Mouse (Mus musculus): Measurements from ENCODE around the gene Rnf31. TPM values are rescaled to one million over a fixed set of nuclear protein-coding genes. Genes with fewer than 3 reads are reported as not detected.

Gene Rnf31
- polyA plus RNA-seq, 1 experiment from 2014 or later = 9.0 TPM

- Histone ChIP-seq H3K9me3 (replicated peaks) (no peaks in the 10 kb centered on the region), H3K27ac (peak within 1 kb of the TSS; percentile 90), H3K36me3 (peaks cover 26% of the 10 kb centered on the region), H3K9ac (peak within 1 kb of the TSS; percentile 92), H3K4me2 (peak within 1 kb of the TSS; percentile 92), H3K4me1 (replicated peaks) (peaks cover 48% of the 10 kb centered on the region), H3K4me3 (replicated peaks) (peak within 1 kb of the TSS; percentile 83), H3K27me3 (no peaks in the 10 kb centered on the region)
- ATAC-seq (ENCODE audit: low read depth) = peak; percentile 80
- peak; percentile 67 for DNase-seq
- WGBS (ENCODE audit: insufficient replicate concordance) = 1% methylated on average over 32 of the region's 32 CpGs
These were observed 13.4 kb upstream of the Rnf31 start, which contains the start of gene Psme1 for GRCm38 (mm10) chr14:55577871-55578667. Gene Psme1 (plus strand): TSS chr14:55578123.

GRCm38 (mm10) chr14:55578668-55579269 lies 12.7 kb upstream of the Rnf31 start:
- DNase-seq (peak; percentile 34), ATAC-seq (ENCODE audit: low read depth) (peak; percentile 54)
- peaks cover 31% of the 10 kb centered on the region for H3K36me3 ChIP-seq
- peak overlapping the region; percentile 92 for H3K4me2 ChIP-seq
- WGBS (ENCODE audit: insufficient replicate concordance) = 12% methylated on average over 6 of the region's 6 CpGs
- no peaks in the 10 kb centered on the region for H3K9me3 ChIP-seq (replicated peaks)
- H3K27ac ChIP-seq = peak overlapping the region; percentile 90
- peaks cover 55% of the 10 kb centered on the region for H3K4me1 ChIP-seq (replicated peaks)
- peak overlapping the region; percentile 83 for H3K4me3 ChIP-seq (replicated peaks)
- H3K27me3 ChIP-seq = no peaks in the 10 kb centered on the region
- peak overlapping the region; percentile 92 for H3K9ac ChIP-seq

GRCm38 (mm10) chr14:55579511-55580496 lies 11.7 kb upstream of the Rnf31 start:
- H3K4me1 ChIP-seq (replicated peaks) = peaks cover 66% of the 10 kb centered on the region
- H3K36me3 ChIP-seq = peaks cover 31% of the 10 kb centered on the region
- H3K4me2 ChIP-seq = peak overlapping the region; percentile 92
- 85% methylated on average over 23 of the region's 23 CpGs for WGBS (ENCODE audit: insufficient replicate concordance)
- no peaks in the 10 kb centered on the region for H3K9me3 ChIP-seq (replicated peaks)
- H3K4me3 ChIP-seq (replicated peaks) = peak overlapping the region; percentile 83
- ATAC-seq (ENCODE audit: low read depth) (no peak), DNase-seq (no peak)
- peak overlapping the region; percentile 90 for H3K27ac ChIP-seq
- peak overlapping the region; percentile 92; the same call in 1 of the 2 replicates for H3K9ac ChIP-seq
- no peaks in the 10 kb centered on the region for H3K27me3 ChIP-seq

GRCm38 (mm10) chr14:55580731-55581130 lies 10.8 kb upstream of the Rnf31 start:
- H3K4me1 ChIP-seq (replicated peaks) = peaks cover 65% of the 10 kb centered on the region
- ATAC-seq (ENCODE audit: low read depth) = no peak
- 90% methylated on average over 16 of the region's 16 CpGs for WGBS (ENCODE audit: insufficient replicate concordance)

GRCm38 (mm10) chr14:55581981-55582681 lies 9.4 kb upstream of the Rnf31 start:
- H3K4me3 ChIP-seq (replicated peaks) = no peak overlapping the region
- WGBS (ENCODE audit: insufficient replicate concordance) = 73% methylated on average over 9 of the region's 9 CpGs
- H3K27ac ChIP-seq = peak overlapping the region; percentile 20; the same call in 1 of the 2 replicates
- peaks cover 35% of the 10 kb centered on the region for H3K36me3 ChIP-seq
- H3K4me1 ChIP-seq (replicated peaks) = peaks cover 73% of the 10 kb centered on the region
- H3K9me3 ChIP-seq (replicated peaks) = no peaks in the 10 kb centered on the region
- H3K27me3 ChIP-seq = no peaks in the 10 kb centered on the region
- no peak for DNase-seq
- H3K9ac ChIP-seq = no peak overlapping the region
- no peak for ATAC-seq (ENCODE audit: low read depth)
- H3K4me2 ChIP-seq = no peak overlapping the region

More at GRCm38 (mm10) chr14:55580731-55581130, 10.8 kb upstream of the Rnf31 start:
- DNase-seq = no peak
- Histone ChIP-seq H3K27ac (peak overlapping the region; percentile 16; the same call in 1 of the 2 replicates), H3K4me3 (replicated peaks) (no peak overlapping the region), H3K27me3 (no peaks in the 10 kb centered on the region), H3K36me3 (peaks cover 31% of the 10 kb centered on the region), H3K9ac (no peak overlapping the region), H3K4me2 (no peak overlapping the region), H3K9me3 (replicated peaks) (no peaks in the 10 kb centered on the region)

GRCm38 (mm10) chr14:55584303-55584701 lies 7.2 kb upstream of the Rnf31 start:
- 22% methylated on average over 5 of the region's 5 CpGs for WGBS (ENCODE audit: insufficient replicate concordance)

GRCm38 (mm10) chr14:55584702-55585565 lies 6.6 kb upstream of the Rnf31 start, which contains the start of gene Emc9:
Gene Emc9 (minus strand): TSS chr14:55585302.
- DNase-seq (peak; percentile 89), ATAC-seq (ENCODE audit: low read depth) (peak; percentile 95)
- Histone ChIP-seq H3K4me2 (peak within 1 kb of the TSS; percentile 97), H3K4me1 (replicated peaks) (peaks cover 72% of the 10 kb centered on the region), H3K27ac (peak within 1 kb of the TSS; percentile 96), H3K9ac (peak within 1 kb of the TSS; percentile 85), H3K9me3 (replicated peaks) (no peaks in the 10 kb centered on the region), H3K27me3 (no peaks in the 10 kb centered on the region), H3K4me3 (replicated peaks) (peak within 1 kb of the TSS; percentile 81), H3K36me3 (peaks cover 52% of the 10 kb centered on the region)
- WGBS (ENCODE audit: insufficient replicate concordance) = under 1% methylated on average over 43 of the region's 43 CpGs

More at GRCm38 (mm10) chr14:55584303-55584701, 7.2 kb upstream of the Rnf31 start:
- H3K4me2 ChIP-seq = peak overlapping the region; percentile 97
- H3K4me3 ChIP-seq (replicated peaks) = peak overlapping the region; percentile 81
- peaks cover 72% of the 10 kb centered on the region for H3K4me1 ChIP-seq (replicated peaks)
- no peaks in the 10 kb centered on the region for H3K27me3 ChIP-seq
- ATAC-seq (ENCODE audit: low read depth) = no peak
- peak overlapping the region; percentile 96 for H3K27ac ChIP-seq
- peak overlapping the region; percentile 85 for H3K9ac ChIP-seq
- H3K36me3 ChIP-seq = peaks cover 55% of the 10 kb centered on the region
- no peak for DNase-seq
- no peaks in the 10 kb centered on the region for H3K9me3 ChIP-seq (replicated peaks)

GRCm38 (mm10) chr14:55585566-55585960 lies 5.9 kb upstream of the Rnf31 start:
- Histone ChIP-seq H3K4me1 (replicated peaks) (peaks cover 74% of the 10 kb centered on the region), H3K9me3 (replicated peaks) (no peaks in the 10 kb centered on the region), H3K4me3 (replicated peaks) (peak overlapping the region; percentile 81), H3K4me2 (peak overlapping the region; percentile 97), H3K9ac (peak overlapping the region; percentile 85), H3K27me3 (no peaks in the 10 kb centered on the region), H3K27ac (peak overlapping the region; percentile 96), H3K36me3 (peaks cover 46% of the 10 kb centered on the region)
- ATAC-seq (ENCODE audit: low read depth) = peak; percentile 63
- peak; percentile 59 for DNase-seq
- WGBS (ENCODE audit: insufficient replicate concordance) = 6% methylated on average over 6 of the region's 6 CpGs

- Histone ChIP-seq H3K9ac (peak overlapping the region; percentile 85), H3K4me1 (replicated peaks) (peaks cover 75% of the 10 kb centered on the region), H3K27ac (peak overlapping the region; percentile 96), H3K9me3 (replicated peaks) (no peaks in the 10 kb centered on the region), H3K4me3 (replicated peaks) (peak overlapping the region; percentile 81), H3K36me3 (peaks cover 40% of the 10 kb centered on the region), H3K4me2 (peak overlapping the region; percentile 97), H3K27me3 (no peaks in the 10 kb centered on the region)
- ATAC-seq (ENCODE audit: low read depth) = peak; percentile 47
- 16% methylated on average over 2 of the region's 2 CpGs for WGBS (ENCODE audit: insufficient replicate concordance)
- peak; percentile 64 for DNase-seq
These were observed 5.4 kb upstream of the Rnf31 start for GRCm38 (mm10) chr14:55586149-55586548.
